Mouse (Mus musculus) urinary bladder, adult 2 months (tissue): Measurements from ENCODE around the gene Trpt1. TPM values are rescaled to one million over a fixed set of nuclear protein-coding genes. Genes with fewer than 3 reads are reported as not detected.
A peak's percentile ranks its signal among the peaks of the same experiment; 100 is the strongest.
"Not testable (repeated sequence)": the region's sequence is repeated elsewhere in the genome, so short reads cannot be mapped to it uniquely, and the experiment has no call there.

Experiments used
- DNase-seq: peaks from one replicate; pipeline ENCODE4 v3.0.0; 2022; ENCODE audit warnings: low spot score
- polyA plus RNA-seq: library from polyadenylated mRNA; depleted of rRNA; stranded (reverse); fragments of >200 nt; gene quantifications from 2 replicates; pipeline ENCODE4 v1.2.3, GENCODE M21; 2012

The Trpt1 gene
- polyA plus RNA-seq, 1 experiment, result 28.4 TPM

DNA sequence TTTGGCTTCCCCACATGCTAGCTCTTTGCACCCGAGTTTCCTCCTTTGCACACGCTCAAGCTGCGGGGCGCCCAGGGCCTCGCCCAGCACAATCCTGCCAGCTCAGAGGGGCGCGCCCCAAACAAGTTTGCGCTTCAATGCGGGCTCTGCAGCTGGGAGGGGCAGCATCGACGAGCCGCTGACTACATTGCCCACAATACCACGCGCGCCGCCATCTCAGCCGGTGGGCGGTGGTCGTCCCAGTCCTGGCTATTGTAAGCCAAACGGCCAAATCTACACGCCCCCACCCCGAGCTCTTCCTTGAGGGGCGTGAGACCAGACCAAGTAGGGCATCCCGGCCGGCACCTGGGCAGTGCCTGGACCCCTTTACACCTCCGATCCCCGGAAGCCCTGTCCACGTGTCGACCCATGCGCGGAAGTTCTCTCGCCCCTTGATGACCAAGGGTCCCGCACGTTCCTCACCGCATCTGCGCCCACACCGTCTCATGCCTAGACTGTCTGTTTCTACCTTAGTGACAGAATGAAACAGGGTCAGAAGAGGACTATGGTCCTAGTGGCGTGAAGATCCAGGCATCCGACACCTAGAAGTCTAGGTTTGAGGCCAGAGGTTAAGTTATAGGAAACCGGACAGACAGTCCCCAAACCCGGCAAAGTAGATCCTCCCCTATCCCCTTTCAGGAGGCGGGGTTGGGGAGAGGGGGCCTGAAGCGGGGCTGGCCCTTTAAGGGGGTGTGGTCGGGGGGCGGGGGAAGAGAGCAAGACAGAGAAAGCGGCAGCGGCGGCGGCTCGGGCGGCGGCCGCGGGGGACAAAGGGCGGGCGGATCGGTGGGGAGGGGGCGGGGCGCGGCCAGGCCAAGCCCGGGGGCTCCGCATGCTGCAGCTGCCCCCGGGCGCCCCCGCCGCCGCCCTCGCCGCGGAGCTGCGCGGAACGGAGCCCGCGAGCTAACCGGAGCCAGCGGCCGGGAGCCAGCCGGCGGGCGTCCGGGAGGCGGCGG, 21.4 kb upstream of the Trpt1 start, which contains the start of gene Ppp1r14b:
Gene Ppp1r14b (plus strand): TSS at position 758 of the 995 bp plus-strand sequence.
- peak; percentile 73 for DNase-seq

DNA sequence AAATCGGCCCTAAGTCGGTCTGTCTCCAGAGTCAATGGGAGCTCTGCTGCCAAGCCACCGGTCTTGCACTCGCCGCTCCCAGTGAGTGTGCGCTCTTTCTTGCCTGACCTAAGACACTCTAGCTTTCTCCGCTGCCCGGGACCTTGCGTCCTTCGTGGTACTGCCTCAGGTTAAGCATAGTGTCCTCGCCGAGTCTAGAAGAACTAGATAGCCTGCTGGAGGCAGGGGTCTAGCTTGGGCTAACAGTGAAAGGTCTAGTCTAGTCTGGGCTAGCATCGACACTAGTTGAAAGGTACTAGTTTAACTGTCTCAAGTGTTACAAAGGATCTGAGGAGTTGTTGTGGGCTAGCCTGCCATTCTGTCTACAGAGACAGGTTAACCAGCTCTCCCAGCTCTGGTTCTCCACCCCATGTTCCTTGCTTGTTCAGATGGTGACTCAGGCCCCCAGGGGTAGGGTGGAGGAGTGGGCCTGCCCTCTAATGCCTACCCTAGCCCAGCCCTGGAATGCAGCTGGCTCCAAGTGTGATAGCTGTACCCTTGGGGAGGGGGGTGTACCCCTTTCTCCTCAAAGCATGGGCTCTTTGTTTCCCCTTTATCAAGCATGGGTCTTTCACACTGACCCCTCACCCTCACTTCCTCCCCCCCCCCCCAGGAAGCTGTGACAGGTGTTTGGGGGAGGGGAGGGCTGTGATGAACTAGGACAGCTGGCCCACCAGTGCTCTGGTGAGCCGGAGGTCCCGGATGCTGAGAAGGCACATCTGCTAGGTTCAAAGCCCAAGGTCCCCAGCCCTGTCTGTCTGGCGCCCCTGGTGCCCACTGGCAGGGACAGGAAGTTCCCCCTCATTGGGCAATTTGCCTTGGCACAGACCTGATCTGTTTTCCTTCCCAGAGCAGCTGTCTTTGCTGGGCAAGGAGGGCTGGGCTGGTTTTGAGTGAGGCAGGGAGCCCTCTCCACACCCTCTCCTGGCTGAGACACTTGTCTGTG, 20.1 kb upstream of the Trpt1 start, which contains the start of gene Plcb3:
Gene Plcb3 (minus strand): TSS at position 934 of the 985 bp plus-strand sequence.
- DNase-seq, result no peak

DNA sequence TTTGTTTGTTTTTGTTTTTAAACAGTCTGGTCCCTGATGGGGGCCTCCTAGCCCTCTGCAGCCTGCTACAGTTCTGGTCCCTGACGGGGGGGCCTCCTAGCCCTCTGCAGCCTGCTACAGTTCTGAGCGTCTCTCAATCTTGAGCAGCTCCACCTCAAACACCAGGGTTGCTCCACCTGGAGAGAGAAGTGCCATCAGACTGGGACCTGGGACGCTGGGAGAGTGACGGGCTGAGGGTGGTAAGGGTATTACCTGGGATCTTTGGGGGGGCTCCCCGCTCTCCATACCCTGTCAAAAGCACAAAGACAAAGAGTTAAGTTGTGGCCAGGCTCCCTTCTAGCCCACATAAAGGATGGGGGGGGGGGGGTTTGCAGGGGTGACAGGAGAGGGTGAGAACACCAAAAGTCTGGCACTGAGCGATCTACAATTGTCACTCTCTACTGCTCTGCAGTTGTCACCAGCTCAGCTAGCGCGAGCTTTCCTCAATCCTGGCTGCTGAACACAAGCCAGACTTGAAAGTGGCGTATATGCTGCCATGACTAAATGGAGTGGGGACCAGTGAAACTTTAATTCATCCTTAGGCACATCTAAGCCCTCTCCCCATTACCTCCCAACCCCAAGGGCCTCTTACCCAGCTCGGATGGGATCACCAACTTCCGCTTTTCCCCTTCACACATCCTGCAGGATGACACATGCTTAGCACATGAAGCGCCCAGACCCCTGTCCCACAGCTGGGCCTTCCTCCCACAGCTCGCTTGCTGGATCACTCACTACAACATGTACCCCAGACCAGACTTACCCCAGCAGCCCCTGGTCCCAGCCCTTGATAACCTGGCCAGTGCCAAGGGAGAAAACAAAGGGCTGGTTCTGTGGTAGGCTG, 17.9 kb upstream of the Trpt1 start:
- DNase-seq, result no peak

DNA sequence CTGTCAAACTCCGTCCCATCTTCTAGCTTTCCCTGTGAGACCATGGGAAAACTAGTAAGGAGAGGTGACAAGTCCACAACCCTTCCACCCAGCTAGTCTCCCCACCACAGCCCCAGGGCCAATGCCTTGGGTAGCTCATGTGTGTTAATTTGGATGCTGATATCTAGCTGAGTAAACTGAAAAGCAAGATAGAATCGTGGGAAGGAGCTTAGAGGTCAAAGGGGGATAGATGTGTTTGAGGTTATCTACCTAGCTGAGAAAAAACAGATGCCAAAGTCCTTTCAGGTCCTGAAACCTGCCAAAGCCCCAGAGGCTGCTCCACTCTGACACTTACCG, 17.3 kb upstream of the Trpt1 start:
- DNase-seq, result no peak

- DNase-seq, result no peak
These were observed 16.9 kb upstream of the Trpt1 start for GRCm38 (mm10) chr19:6979001-6979479.

DNA sequence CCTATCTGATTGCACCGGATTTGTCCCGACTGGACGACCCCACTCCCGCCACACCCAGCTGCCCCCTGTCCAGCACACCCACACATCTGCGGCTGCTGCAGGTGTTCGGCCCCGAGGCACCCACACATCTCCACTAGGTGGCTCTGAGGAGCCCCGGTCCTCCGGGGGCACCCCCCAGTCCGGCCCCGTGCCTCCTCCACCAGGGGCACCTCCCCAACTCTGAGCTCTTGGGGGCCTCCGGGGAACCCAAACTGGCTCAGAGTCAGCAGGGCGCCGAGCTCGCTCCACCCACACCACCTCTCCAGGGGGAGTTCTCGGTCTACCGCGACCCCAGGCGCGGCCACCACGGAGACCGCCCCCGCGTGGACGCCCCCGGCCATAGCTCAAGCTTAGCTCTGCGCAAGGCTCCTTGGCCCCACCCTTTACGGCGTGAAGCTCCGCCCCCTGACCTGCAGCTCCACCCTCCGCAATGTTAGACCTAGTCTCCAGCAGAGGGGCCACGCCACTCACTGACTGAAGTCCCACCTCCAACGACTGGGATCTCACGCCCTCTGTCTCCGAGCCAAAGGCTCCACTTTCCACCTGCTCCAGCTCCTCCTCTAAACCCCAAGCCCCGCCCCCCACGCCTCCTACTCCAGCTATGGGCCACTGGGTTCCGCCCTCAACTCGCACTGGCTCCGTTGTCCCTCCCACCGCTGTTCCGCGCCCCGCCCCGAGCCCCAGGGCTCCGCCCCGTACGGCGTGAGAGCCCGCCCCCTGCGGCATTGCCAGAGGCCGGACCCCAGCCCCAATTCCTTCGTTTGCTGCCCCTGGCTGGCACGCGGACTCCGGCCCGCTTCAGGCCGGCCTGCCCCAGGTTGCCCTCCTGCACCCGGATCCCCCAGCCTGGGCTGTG, 16.2 kb upstream of the Trpt1 start:
- DNase-seq, result peak; percentile 98

- no peak for DNase-seq
These were observed 15.4 kb upstream of the Trpt1 start, which contains the start of gene Fkbp2 for GRCm38 (mm10) chr19:6980381-6981093. Gene Fkbp2, minus strand, starts transcription at chr19:6980501.

- no peak for DNase-seq
These were observed 14.5 kb upstream of the Trpt1 start for GRCm38 (mm10) chr19:6981465-6981864.

DNA sequence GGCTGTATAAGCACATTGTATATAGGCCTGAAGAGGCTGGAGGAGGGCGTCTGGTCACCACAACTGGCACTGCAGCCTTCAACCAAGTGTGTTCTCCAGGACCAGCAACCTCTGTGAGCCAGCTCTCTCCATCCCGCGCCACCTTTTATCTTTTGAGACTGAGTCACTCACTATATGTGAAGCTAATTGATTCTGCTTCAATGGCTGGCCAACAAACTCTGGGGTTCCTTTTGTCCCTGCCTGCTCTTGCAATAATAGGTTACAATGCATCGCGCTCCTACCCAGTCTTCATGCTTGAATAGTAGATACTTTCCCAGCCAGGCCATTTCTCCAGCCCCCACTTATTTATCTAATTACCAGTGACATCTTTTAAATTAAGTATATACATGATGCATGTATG, 12.3 kb upstream of the Trpt1 start:
- DNase-seq, result no peak

DNA sequence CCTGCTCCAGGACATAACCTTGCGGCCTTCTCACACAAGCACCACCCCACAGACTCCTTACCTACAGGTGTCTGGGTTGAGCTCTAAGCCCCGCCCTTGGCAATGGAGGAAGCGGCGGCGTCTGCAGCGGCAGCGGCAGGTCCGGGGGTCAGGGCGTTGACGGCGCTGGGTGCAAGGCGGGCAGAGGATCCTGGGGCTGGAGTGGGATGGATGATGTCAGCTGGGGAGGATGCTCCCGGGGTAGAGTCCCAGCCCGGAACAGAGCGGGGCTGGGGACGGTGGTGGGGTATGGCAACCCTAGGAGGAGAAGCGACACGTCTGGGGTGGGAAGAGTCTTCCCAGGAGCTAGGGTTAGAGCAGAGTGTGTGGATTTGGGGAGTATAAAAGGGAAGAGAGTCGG, 10.6 kb upstream of the Trpt1 start:
- DNase-seq, result no peak

GRCm38 (mm10) chr19:6985951-6986708, 9.8 kb upstream of the Trpt1 start:
- DNase-seq, result no peak

- DNase-seq, result peak; percentile 73
These were observed 8.6 kb upstream of the Trpt1 start, which contains the start of gene Vegfb for GRCm38 (mm10) chr19:6987061-6987903. Gene Vegfb, minus strand, starts transcription at chr19:6987651.

DNA sequence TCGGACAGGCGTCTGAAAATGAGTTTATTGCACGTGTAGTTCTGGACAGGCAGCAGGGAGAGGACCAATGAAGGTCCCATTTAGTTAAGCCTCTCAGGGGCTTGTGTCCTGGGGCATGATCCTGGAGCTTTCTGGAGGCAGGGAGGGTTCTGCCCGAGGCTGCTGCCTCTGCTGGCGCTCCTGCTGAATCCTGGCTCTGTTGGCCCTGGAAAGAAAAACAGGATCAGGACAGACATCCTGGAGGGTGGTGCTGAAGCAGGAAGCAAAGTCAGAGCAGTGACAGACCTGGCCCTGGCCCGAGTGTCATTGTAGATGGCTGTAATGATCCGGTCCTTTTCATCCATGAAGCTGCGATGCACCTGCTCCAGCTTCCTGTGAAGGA, 8.0 kb upstream of the Trpt1 start:
- no peak for DNase-seq

- DNase-seq, result no peak
These were observed 6.7 kb upstream of the Trpt1 start for GRCm38 (mm10) chr19:6989251-6989650.

- no peak for DNase-seq
These were observed 5.2 kb upstream of the Trpt1 start for GRCm38 (mm10) chr19:6990712-6991111.

GRCm38 (mm10) chr19:6991166-6991565, 4.8 kb upstream of the Trpt1 start:
- not testable (repeated sequence) for DNase-seq
